Mouse (Mus musculus) embryonic fibroblast, embryonic 13.5 days (primary cell): ENCODE measurements around the gene Dgat2. TPM values are rescaled to one million over a fixed set of nuclear protein-coding genes. Genes with fewer than 3 reads are reported as not detected.

Experiments
- H3K27ac ChIP-seq: 2 replicates; pipeline ENCODE4 v1.5.1; 2012; ENCODE audit warnings: low read length, control low read depth, inconsistent platforms; ENCODE audit not compliant: insufficient read depth
- H3K4me1 ChIP-seq: 2 replicates; pipeline ENCODE4 v1.6.1; 2011; ENCODE audit warnings: low read length; ENCODE audit not compliant: control insufficient read depth, insufficient read depth
- H3K4me3 ChIP-seq: 2 replicates; pipeline ENCODE4 v1.5.1; 2011; ENCODE audit warnings: mild to moderate bottlenecking, control low read depth, low read length; ENCODE audit not compliant: insufficient read depth
- CTCF ChIP-seq: IDR thresholded peaks from 2 replicates; pipeline ENCODE4 v1.5.1; 2011; ENCODE audit warnings: mild to moderate bottlenecking, control low read depth, low read length, moderate library complexity, borderline replicate concordance; ENCODE audit not compliant: insufficient read depth
- POLR2A ChIP-seq: IDR thresholded peaks from 2 replicates; pipeline ENCODE4 v1.6.1; 2011; ENCODE audit warnings: low read depth, mild to moderate bottlenecking, control low read depth, low read length, moderate library complexity
- polyA plus RNA-seq: library from polyadenylated mRNA; stranded (reverse); fragments of >200 nt; gene quantifications from 2 replicates; pipeline ENCODE4 v1.2.4, GENCODE M21; 2011; ENCODE audit warnings: low read depth; ENCODE audit not compliant: missing spikeins, insufficient read length

The Dgat2 gene
- polyA plus RNA-seq, 1 experiment = 4.7 TPM

- Histone ChIP-seq H3K27ac (no peak overlapping the region), H3K4me1 (no peaks in the 10 kb centered on the region), H3K4me3 (no peak overlapping the region)
- TF ChIP-seq POLR2A = no peak
- no peak for TF ChIP-seq CTCF
These were observed 12.7 kb downstream of the Dgat2 start for GRCm38 (mm10) chr7:99169717-99170403.

GRCm38 (mm10) chr7:99168756-99169155 is 13.8 kb downstream of the Dgat2 start:
- no peak overlapping the region for H3K27ac ChIP-seq
- TF ChIP-seq CTCF = no peak
- TF ChIP-seq POLR2A = no peak
- no peaks in the 10 kb centered on the region for H3K4me1 ChIP-seq
- no peak overlapping the region for H3K4me3 ChIP-seq

- H3K4me1 ChIP-seq = no peaks in the 10 kb centered on the region
- H3K4me3 ChIP-seq = no peak overlapping the region
- no peak for TF ChIP-seq CTCF
- TF ChIP-seq POLR2A = no peak
- no peak overlapping the region for H3K27ac ChIP-seq
These were observed 14.6 kb downstream of the Dgat2 start for GRCm38 (mm10) chr7:99167939-99168338.

- H3K4me3 ChIP-seq = no peak overlapping the region
- TF ChIP-seq POLR2A (no peak), CTCF (no peak)
- no peaks in the 10 kb centered on the region for H3K4me1 ChIP-seq
- no peak overlapping the region for H3K27ac ChIP-seq
These were observed 16.4 kb downstream of the Dgat2 start for GRCm38 (mm10) chr7:99166159-99166558.

DNA sequence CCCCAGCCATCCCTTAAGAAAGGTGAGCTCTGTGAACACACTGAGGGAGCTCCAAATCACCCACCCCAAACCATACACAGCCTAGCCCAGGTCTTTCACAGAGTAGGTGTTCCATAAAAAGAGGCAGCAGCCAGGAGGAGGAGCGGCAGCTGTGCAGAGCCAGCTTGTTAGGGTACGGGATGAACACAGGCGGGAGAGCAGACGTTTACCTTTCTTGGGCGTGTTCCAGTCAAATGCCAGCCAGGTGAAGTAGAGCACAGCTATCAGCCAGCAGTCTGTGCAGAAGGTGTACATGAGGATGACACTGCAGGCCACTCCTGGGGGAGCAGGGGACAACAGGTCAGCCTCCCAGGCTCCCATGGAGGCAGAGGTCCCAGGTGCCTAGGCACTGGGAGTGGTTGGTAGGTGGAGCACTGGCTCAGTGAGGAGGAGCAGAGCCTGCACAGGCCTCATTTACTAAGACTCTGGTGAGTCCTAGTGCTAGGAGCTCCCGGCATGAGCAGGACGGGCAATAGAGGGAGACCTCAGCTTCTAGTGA is 17.6 kb downstream of the Dgat2 start:
- no peak overlapping the region for H3K4me3 ChIP-seq
- H3K27ac ChIP-seq = no peak overlapping the region
- no peaks in the 10 kb centered on the region for H3K4me1 ChIP-seq
- no peak for TF ChIP-seq CTCF
- TF ChIP-seq POLR2A = no peak

- no peak overlapping the region for H3K27ac ChIP-seq
- TF ChIP-seq CTCF (no peak), POLR2A (no peak)
- no peaks in the 10 kb centered on the region for H3K4me1 ChIP-seq
- no peak overlapping the region for H3K4me3 ChIP-seq
These were observed 20.1 kb downstream of the Dgat2 start for GRCm38 (mm10) chr7:99162462-99162861.

- TF ChIP-seq POLR2A (no peak), CTCF (no peak)
These were observed 20.6 kb downstream of the Dgat2 start for GRCm38 (mm10) chr7:99161961-99162360.

DNA sequence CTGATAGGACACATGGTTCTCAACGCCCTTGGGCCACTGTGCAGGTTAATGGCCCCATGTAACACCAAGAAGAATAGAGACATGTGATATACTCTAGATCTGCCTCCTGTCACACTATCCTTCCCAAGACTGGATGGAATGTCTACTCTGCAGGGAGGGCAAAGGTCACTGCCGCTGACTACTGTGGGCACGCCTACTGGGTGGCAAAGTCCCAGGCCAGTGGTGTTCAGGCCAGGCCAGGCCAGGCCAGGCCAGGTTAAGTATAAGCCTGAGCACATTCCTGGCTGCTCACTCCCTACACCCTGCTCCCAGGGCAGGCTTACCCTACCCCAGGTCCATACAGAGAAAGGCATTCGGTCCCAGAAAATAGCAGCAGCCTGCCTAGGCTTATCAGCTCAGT is 21.0 kb downstream of the Dgat2 start:
- H3K27ac ChIP-seq = no peak overlapping the region
- H3K4me1 ChIP-seq = no peaks in the 10 kb centered on the region
- TF ChIP-seq CTCF (no peak), POLR2A (no peak)
- H3K4me3 ChIP-seq = no peak overlapping the region

More at GRCm38 (mm10) chr7:99161961-99162360, 20.6 kb downstream of the Dgat2 start:
- H3K4me3 ChIP-seq = no peak overlapping the region
- H3K27ac ChIP-seq = no peak overlapping the region
- H3K4me1 ChIP-seq = no peaks in the 10 kb centered on the region

GRCm38 (mm10) chr7:99160995-99161394 is 21.5 kb downstream of the Dgat2 start:
- no peak overlapping the region for H3K27ac ChIP-seq
- no peaks in the 10 kb centered on the region for H3K4me1 ChIP-seq
- TF ChIP-seq CTCF = no peak
- no peak for TF ChIP-seq POLR2A
- no peak overlapping the region for H3K4me3 ChIP-seq

DNA sequence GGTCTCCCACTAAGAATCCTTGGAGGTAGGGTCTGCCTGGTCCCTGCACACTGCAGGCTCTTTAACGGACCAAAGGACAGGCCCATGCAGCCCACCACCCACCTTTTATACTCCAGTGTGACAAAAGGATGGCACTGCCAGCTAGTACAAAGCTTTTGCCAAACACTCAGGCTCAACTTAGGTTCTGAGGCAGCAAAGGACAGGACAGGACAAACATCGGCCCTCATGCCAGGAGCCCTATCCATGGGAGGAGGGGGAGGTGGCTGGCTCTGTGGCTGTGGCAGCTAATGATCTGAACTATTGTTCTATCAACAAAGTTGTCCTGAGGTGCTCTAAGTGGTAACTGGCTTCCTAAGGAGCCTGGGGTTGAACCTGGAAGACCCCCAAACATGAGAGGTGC is 23.1 kb downstream of the Dgat2 start:
- H3K27ac ChIP-seq = no peak overlapping the region
- TF ChIP-seq CTCF (no peak), POLR2A (no peak)
- H3K4me1 ChIP-seq = peaks cover 5% of the 10 kb centered on the region
- H3K4me3 ChIP-seq = no peak overlapping the region

- Histone ChIP-seq H3K4me3 (no peak overlapping the region), H3K27ac (no peak overlapping the region), H3K4me1 (peaks cover 5% of the 10 kb centered on the region)
- TF ChIP-seq POLR2A = no peak
- no peak for TF ChIP-seq CTCF
These were observed 23.6 kb downstream of the Dgat2 start for GRCm38 (mm10) chr7:99158904-99159303.
